Mouse (Mus musculus): Measurements from ENCODE around the gene Cox7a2l.

DNA sequence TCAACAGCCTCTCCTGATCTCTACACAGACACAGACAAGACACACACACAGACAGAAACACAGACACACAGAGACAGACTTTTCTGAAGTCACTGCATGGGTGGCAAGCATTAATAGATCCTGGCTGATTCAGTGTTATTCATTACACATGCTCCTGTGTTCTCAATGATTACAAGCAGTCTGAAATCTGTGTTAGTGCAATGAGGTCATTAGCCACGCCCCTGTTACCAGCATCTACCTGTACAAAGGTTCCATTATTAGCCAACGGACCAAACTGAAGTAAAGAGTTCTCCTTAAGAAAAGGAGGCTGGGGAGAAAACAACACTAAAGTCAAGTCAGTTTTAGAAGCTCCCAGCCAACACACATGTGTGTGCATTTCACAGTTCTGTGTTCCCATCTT, 13.4 kb downstream of the Cox7a2l start:
- TF ChIP-seq EP300 (IDR thresholded peaks at IDR 0.05; ENCODE audit: low read depth) (no peak), CTCF (IDR thresholded peaks at IDR 0.05; ENCODE audit: low read depth) (no peak)

Data from liver, embryonic 14.5 days (tissue).